Mouse (Mus musculus): Measurements from ENCODE around the gene Fam198b. TPM values are rescaled to one million over a fixed set of nuclear protein-coding genes. Genes with fewer than 3 reads are reported as not detected.

The Fam198b gene
- polyA plus RNA-seq (2012; ENCODE audit: low replicate concordance), result 0.80 and 1.0 TPM in 2 replicates

DNA sequence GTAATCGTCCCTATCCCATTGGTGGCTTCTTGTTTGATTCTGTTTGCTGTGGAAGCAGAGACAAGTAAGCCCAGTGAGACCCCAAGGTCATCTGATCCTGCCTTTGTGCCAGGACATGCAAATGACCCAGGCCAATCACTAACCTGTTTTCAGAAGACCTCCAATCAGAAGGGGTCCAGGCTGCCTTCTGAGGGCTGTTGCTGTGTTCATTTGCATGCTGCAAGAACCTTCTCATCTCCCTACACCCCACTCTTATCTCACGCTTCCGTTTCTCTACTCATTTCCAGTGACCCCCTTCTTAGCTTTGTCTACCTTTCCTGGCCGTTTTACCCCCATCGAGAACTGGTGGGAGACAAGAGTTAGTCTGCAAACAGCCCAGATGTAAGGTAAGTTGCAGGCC lies at the start of gene Fam198b:
Gene Fam198b, plus strand, starts transcription at position 229 of the 400 bp plus-strand sequence.

DNA sequence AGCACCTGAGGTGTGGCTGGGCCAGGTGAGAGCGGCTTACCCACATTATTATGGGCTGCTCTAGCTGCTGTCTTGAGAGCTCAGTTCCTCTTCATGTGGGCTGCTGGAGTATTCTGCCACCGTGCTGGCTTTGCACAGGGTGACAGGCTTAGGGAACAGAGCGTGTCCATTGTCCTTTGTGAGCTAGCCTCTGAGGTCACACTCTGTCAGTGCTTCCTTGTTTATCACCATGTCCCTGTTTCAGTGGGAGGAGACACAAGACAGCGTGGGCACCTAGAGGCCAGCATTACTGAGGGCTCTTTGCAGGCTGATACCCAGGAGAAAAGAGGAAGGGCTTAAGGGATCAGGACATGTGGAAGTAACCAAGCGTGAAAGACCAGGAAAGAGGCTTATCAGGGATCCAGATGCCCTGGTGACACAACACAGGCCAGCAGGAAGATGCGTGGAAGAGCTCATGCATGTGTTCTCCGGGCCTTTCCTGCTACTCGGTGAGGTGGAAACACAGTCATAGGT lies 31.6 kb upstream of the Fam198b start, which contains the start of gene Tmem144:
Gene Tmem144, minus strand, starts transcription at position 120 of the 513 bp plus-strand sequence.

Other genes starting within 250 kb of the Fam198b start
- gene Rxfp1, start 146.7 kb upstream of the Fam198b start, polyA plus RNA-seq (2012; ENCODE audit: low replicate concordance), result not detected in 2 replicates
- 0.15 TPM in 1 of 2 replicates, not detected in the other for gene Tmem144, start 31.8 kb upstream of the Fam198b start, polyA plus RNA-seq (2012; ENCODE audit: low replicate concordance)

Data from leukemia stem cell, adult 10-12 weeks (primary cell).